Mouse (Mus musculus): ENCODE results near the gene Dusp15. TPM values are rescaled to one million over a fixed set of nuclear protein-coding genes. Genes with fewer than 3 reads are reported as not detected.

The Dusp15 gene
- polyA plus RNA-seq, 1 experiment: 0.06 TPM

DNA sequence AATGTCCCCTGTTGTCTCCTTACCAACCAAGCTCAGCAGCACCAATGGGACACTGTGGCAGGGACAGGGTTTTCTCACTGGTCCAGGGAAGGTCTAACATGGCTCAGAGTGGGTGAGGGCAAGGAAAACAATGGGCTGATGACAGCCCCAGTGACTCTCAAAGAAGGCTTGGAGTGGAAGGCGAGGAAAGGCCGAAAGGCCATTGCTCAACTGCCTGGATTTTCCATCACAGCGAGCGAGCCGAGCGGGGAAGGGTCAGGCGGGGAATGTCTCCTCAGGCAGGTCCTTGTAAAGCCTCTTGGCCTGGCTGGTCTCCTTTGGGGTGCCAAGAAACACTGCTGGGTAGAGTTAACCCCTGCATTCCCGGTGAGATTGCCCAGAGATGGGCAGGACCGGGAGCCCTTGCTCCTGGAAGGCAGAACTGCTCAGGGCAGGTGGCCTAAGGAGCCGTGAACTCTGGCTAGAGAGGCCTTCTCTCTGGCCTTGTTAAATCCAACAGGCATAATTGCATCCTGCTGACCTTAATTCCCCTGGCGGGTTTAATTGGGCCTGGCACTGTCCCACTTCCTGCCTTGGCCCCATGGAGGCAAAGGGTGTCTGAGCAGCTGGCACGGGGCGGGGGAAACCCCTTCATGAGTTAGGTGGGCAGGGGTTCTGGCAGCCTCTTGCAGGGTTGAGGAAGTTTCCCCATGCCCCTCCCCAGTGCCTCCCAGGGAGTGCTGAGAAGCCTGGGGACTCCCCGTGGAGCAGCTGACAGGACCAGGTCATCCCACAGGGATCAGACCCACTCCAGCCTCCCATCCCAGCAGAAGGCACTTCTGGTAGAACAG lies 44.2 kb downstream of the Dusp15 start:
- no peaks in the 10 kb centered on the region for H3K79me3 ChIP-seq (ENCODE audit: low read depth)
- no peaks in the 10 kb centered on the region for H3K36me3 ChIP-seq (ENCODE audit: control insufficient read depth, insufficient read depth)
- H3K4me3 ChIP-seq (ENCODE audit: insufficient read depth, poor library complexity, severe bottlenecking): no peak overlapping the region
- no peak overlapping the region for H3ac ChIP-seq (ENCODE audit: control insufficient read depth, insufficient read length, low read depth)
- no peaks in the 10 kb centered on the region for H3K27me3 ChIP-seq (ENCODE audit: control insufficient read depth, insufficient read depth, insufficient read length)
- TF ChIP-seq MYOD1 (IDR thresholded peaks at IDR 0.05; ENCODE audit: control insufficient read depth, insufficient read length, low read depth): peak; percentile 62
- TF ChIP-seq CEBPB (IDR thresholded peaks at IDR 0.05; ENCODE audit: low read depth): no peak
- TF ChIP-seq FOSL1 (IDR thresholded peaks at IDR 0.05; ENCODE audit: insufficient read depth, low read length, poor library complexity, severe bottlenecking): no peak
- TF ChIP-seq USF1 (IDR thresholded peaks at IDR 0.05; ENCODE audit: low read depth): peak; percentile 10
- TF ChIP-seq CTCF (IDR thresholded peaks at IDR 0.05; ENCODE audit: control insufficient read depth, insufficient read depth, insufficient read length): no peak
- H3K79me2 ChIP-seq (ENCODE audit: control insufficient read depth, insufficient read depth): no peaks in the 10 kb centered on the region

DNA sequence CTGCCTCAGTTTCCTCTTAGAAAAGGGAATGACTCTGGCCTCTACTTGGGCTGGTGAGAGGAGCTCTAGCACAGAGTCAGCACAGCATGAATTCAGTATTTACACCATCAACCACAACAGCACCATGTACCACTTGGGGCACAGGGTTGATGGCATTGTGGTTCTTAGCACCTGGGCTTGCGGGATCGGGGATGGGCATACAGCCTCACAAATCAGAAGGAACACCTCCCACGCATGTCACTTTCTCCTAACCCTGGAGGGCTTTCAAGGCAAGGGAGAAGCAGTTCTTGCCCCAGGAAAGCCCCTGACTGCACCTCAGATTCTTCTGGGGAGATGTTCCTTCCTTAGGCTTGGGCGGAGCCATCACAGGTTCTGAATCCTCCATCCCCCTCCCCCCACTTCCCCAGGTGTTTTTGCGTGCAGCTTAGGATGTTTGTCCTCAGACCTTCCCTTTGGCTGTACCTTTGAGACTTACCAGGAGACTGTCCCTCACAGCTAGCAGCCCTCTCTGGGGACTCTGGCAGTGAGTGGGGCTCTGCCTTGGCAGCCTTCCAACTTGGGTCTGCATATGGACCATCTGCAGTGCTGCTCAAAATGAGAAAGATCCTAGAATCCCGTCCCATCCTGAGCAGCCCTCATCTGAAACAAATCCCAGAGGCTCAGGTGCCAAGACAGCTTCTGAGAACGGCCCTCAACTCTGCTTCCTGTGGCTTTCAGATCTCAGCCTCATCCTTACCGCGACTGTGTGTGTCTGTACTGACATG lies 45.0 kb downstream of the Dusp15 start:
- Histone ChIP-seq H3K4me3 (ENCODE audit: insufficient read depth, poor library complexity, severe bottlenecking) (no peak overlapping the region), H3K36me3 (ENCODE audit: control insufficient read depth, insufficient read depth) (no peaks in the 10 kb centered on the region), H3ac (ENCODE audit: control insufficient read depth, insufficient read length, low read depth) (no peak overlapping the region), H3K79me2 (ENCODE audit: control insufficient read depth, insufficient read depth) (no peaks in the 10 kb centered on the region), H3K27me3 (ENCODE audit: control insufficient read depth, insufficient read depth, insufficient read length) (no peaks in the 10 kb centered on the region), H3K79me3 (ENCODE audit: low read depth) (no peaks in the 10 kb centered on the region)
- TF ChIP-seq MYOG (IDR thresholded peaks at IDR 0.05; ENCODE audit: control insufficient read depth, extremely low read depth, insufficient read length) (no peak), CEBPB (IDR thresholded peaks at IDR 0.05; ENCODE audit: low read depth) (no peak), CTCF (IDR thresholded peaks at IDR 0.05; ENCODE audit: control insufficient read depth, insufficient read depth, insufficient read length) (no peak), FOSL1 (IDR thresholded peaks at IDR 0.05; ENCODE audit: insufficient read depth, low read length, poor library complexity, severe bottlenecking) (no peak), MYOD1 (IDR thresholded peaks at IDR 0.05; ENCODE audit: control insufficient read depth, insufficient read length, low read depth) (no peak), USF1 (IDR thresholded peaks at IDR 0.05; ENCODE audit: low read depth) (no peak), MAX (IDR thresholded peaks at IDR 0.05) (no peak)

DNA sequence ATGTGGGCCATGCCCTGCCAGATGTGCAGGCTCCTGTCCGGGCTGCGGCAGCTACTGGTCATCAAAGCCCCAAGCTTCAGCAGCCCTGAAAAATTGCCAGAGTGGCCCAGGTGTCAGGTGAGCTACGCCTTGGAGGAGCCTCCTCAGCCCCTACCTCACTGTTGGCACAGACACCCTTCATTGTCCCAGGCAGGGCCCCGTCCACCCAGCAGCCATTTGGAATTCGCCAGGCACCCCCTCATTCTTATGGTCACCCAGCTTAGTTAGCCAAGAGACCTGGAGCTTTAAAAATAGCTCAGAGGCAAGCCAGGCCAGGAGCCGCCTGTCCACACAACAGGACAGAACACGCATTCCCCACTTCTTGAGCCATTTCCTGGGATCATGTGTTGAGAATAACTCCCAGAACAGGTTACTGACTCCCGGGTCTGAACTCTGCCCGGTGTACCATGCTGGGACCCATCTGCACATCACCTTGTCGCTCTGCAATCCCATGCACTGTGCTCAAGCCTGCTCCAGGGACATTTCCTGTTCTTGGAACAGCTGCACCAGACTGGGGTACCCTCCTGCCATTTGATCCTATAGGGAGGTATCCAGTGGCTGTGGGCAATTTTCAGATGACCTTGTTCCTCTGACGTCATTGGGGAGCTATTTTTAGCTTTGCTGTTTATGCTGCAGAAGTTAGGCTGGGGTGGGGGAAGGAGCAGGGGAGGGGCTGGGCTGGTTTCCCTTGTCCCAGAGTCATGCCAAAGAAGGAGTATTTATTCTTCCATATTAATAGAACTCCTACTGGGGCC lies 46.3 kb downstream of the Dusp15 start:
- no peak overlapping the region for H3K4me3 ChIP-seq (ENCODE audit: insufficient read depth, poor library complexity, severe bottlenecking)
- H3K27me3 ChIP-seq (ENCODE audit: control insufficient read depth, insufficient read depth, insufficient read length): no peaks in the 10 kb centered on the region
- no peaks in the 10 kb centered on the region for H3K79me2 ChIP-seq (ENCODE audit: control insufficient read depth, insufficient read depth)
- no peaks in the 10 kb centered on the region for H3K36me3 ChIP-seq (ENCODE audit: control insufficient read depth, insufficient read depth)
- no peaks in the 10 kb centered on the region for H3K79me3 ChIP-seq (ENCODE audit: low read depth)
- H3ac ChIP-seq (ENCODE audit: control insufficient read depth, insufficient read length, low read depth): peak overlapping the region; percentile 8
- TF ChIP-seq MYOD1 (IDR thresholded peaks at IDR 0.05; ENCODE audit: control insufficient read depth, insufficient read length, low read depth) (peak; percentile 94), MAX (IDR thresholded peaks at IDR 0.05) (no peak), USF1 (IDR thresholded peaks at IDR 0.05; ENCODE audit: low read depth) (no peak), CTCF (IDR thresholded peaks at IDR 0.05; ENCODE audit: control insufficient read depth, insufficient read depth, insufficient read length) (no peak), CEBPB (IDR thresholded peaks at IDR 0.05; ENCODE audit: low read depth) (no peak), FOSL1 (IDR thresholded peaks at IDR 0.05; ENCODE audit: insufficient read depth, low read length, poor library complexity, severe bottlenecking) (no peak), MYOG (IDR thresholded peaks at IDR 0.05; ENCODE audit: control insufficient read depth, extremely low read depth, insufficient read length) (no peak)

DNA sequence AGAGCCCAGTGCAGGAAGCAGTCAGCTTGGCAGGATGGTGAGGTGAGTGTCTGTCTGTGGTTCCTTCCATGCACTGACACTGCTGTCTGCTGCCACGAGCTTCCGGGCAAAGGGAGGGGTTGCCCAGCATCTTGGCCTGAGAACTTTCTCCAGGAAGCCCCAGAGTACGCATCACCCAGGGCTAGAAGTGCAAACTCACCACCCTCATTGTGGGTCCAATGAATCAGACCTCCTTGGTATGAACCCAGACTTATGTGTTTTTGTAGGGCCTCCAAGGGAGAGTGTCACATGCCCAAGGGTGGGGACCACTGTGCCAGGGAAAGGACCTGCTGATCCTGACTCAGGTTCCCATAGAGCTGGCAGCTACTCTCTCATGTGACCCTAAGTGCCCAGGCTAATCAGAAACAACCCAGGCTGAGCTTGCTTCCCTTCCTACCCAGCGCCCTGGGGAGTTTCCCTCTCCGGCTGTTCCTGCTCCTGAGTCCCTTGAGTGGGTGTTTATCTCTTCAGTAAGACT lies 47.3 kb downstream of the Dusp15 start:
- Histone ChIP-seq H3K79me3 (ENCODE audit: low read depth) (no peaks in the 10 kb centered on the region), H3K27me3 (ENCODE audit: control insufficient read depth, insufficient read depth, insufficient read length) (no peaks in the 10 kb centered on the region), H3K4me3 (ENCODE audit: insufficient read depth, poor library complexity, severe bottlenecking) (no peak overlapping the region), H3ac (ENCODE audit: control insufficient read depth, insufficient read length, low read depth) (peak overlapping the region; percentile 31), H3K79me2 (ENCODE audit: control insufficient read depth, insufficient read depth) (no peaks in the 10 kb centered on the region), H3K36me3 (ENCODE audit: control insufficient read depth, insufficient read depth) (no peaks in the 10 kb centered on the region)
- TF ChIP-seq CTCF (IDR thresholded peaks at IDR 0.05; ENCODE audit: control insufficient read depth, insufficient read depth, insufficient read length): no peak
- TF ChIP-seq MYOG (IDR thresholded peaks at IDR 0.05; ENCODE audit: control insufficient read depth, extremely low read depth, insufficient read length): no peak
- no peak for TF ChIP-seq CEBPB (IDR thresholded peaks at IDR 0.05; ENCODE audit: low read depth)
- peak; percentile 24 for TF ChIP-seq MYOD1 (IDR thresholded peaks at IDR 0.05; ENCODE audit: control insufficient read depth, insufficient read length, low read depth)
- peak; percentile 20 for TF ChIP-seq FOSL1 (IDR thresholded peaks at IDR 0.05; ENCODE audit: insufficient read depth, low read length, poor library complexity, severe bottlenecking)
- no peak for TF ChIP-seq MAX (IDR thresholded peaks at IDR 0.05)
- peak; percentile 90 for TF ChIP-seq USF1 (IDR thresholded peaks at IDR 0.05; ENCODE audit: low read depth)

DNA sequence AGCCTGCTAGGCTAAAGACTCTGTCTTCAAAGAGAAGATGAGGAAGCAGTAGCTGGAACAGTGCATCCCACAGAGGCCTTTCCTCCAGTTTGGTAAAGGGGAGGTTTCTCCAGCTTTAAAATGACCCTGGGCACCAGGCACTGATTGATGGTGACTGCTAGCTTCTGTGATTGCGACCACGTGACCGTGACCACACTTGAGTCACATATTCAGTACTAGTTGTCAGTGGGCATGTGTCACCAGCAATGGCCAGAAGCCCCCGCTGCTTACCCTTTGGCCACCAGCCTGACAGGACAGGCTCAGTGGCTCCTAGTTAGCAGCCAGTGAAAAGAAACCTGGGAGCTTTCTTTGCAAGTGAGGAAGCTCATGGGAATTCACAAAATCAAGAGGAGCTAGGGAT lies 47.9 kb downstream of the Dusp15 start:
- TF ChIP-seq USF1 (IDR thresholded peaks at IDR 0.05; ENCODE audit: low read depth): peak; percentile 96
- no peak for TF ChIP-seq MYOG (IDR thresholded peaks at IDR 0.05; ENCODE audit: control insufficient read depth, extremely low read depth, insufficient read length)

More for the DNA sequence above, 47.9 kb downstream of the Dusp15 start:
- no peaks in the 10 kb centered on the region for H3K79me2 ChIP-seq (ENCODE audit: control insufficient read depth, insufficient read depth)
- H3ac ChIP-seq (ENCODE audit: control insufficient read depth, insufficient read length, low read depth): peak overlapping the region; percentile 31
- H3K79me3 ChIP-seq (ENCODE audit: low read depth): no peaks in the 10 kb centered on the region
- H3K36me3 ChIP-seq (ENCODE audit: control insufficient read depth, insufficient read depth): peaks cover 3% of the 10 kb centered on the region
- no peak overlapping the region for H3K4me3 ChIP-seq (ENCODE audit: insufficient read depth, poor library complexity, severe bottlenecking)
- no peaks in the 10 kb centered on the region for H3K27me3 ChIP-seq (ENCODE audit: control insufficient read depth, insufficient read depth, insufficient read length)

All from C2C12 (cell line).